Mouse (Mus musculus) neural tube, embryonic 12.5 days (tissue): ENCODE results near the gene Clk3. TPM values are rescaled to one million over a fixed set of nuclear protein-coding genes. Genes with fewer than 3 reads are reported as not detected.
"Not testable (repeated sequence)": the region's sequence is repeated elsewhere in the genome, so short reads cannot be mapped to it uniquely, and the experiment has no call there.

ENCODE experiments used
- ATAC-seq: fragments of 200-750 bp; cut with Nextera tagmentation; 2 replicates; pipeline ENCODE4 v1.8.0; 2017; ENCODE audit warnings: low read depth, mild to moderate bottlenecking, moderate TSS enrichment, moderate library complexity; ENCODE audit not compliant: low FRiP score
- H3K27ac ChIP-seq: fragments of 300-500 bp; sonication (generic); 2 replicates; pipeline ENCODE4 v1.5.1; 2016
- H3K27me3 ChIP-seq: fragments of 300-500 bp; sonication (generic); replicated peaks from 2 replicates; pipeline ENCODE4 v1.6.1; 2016; ENCODE audit warnings: mild to moderate bottlenecking
- H3K36me3 ChIP-seq: fragments of 300-500 bp; sonication (generic); 2 replicates; pipeline ENCODE4 v1.6.1; 2016; ENCODE audit warnings: mild to moderate bottlenecking
- H3K4me1 ChIP-seq: fragments of 300-500 bp; sonication (generic); 2 replicates; pipeline ENCODE4 v1.6.1; 2016
- H3K4me2 ChIP-seq: fragments of 300-500 bp; sonication (generic); replicated peaks from 2 replicates; pipeline ENCODE4 v1.6.1; 2016; ENCODE audit warnings: mild to moderate bottlenecking
- H3K4me3 ChIP-seq: fragments of 300-500 bp; sonication (generic); 2 replicates; pipeline ENCODE4 v1.5.1; 2016
- H3K9ac ChIP-seq: fragments of 300-500 bp; sonication (generic); 2 replicates; pipeline ENCODE4 v1.6.1; 2016; ENCODE audit warnings: mild to moderate bottlenecking
- H3K9me3 ChIP-seq: fragments of 300-500 bp; sonication (generic); 2 replicates; pipeline ENCODE4 v1.6.1; 2016; ENCODE audit warnings: mild to moderate bottlenecking
- WGBS: fragments of 180-500 bp; shearing (Covaris S2); methylation state at CpG from one replicate; pipeline ENCODE4 v1.1.7; 2016; 5-methylcytosine and 5-hydroxymethylcytosine counted together
- polyA plus RNA-seq: library from polyadenylated mRNA; unstranded; fragments of >200 nt; fragmentation: Nextera tagmentation; extraction: Ambion mirVana; gene quantifications from 2 replicates; pipeline ENCODE4 v1.2.1, GENCODE M21; 2016

The Clk3 gene
- polyA plus RNA-seq, 1 experiment from 2014 or later, result 84.9 TPM

GRCm38 (mm10) chr9:57710214-57710613 is 55.4 kb downstream of the Clk3 start:
- not testable (repeated sequence) for H3K27me3 ChIP-seq, H3K4me3 ChIP-seq, H3K4me1 ChIP-seq, H3K9me3 ChIP-seq, H3K27ac ChIP-seq, H3K4me2 ChIP-seq, ATAC-seq, H3K9ac ChIP-seq
- H3K36me3 ChIP-seq, result peaks cover 16% of the 10 kb centered on the region
- 92% methylated on average over 5 of the region's 5 CpGs for WGBS

DNA sequence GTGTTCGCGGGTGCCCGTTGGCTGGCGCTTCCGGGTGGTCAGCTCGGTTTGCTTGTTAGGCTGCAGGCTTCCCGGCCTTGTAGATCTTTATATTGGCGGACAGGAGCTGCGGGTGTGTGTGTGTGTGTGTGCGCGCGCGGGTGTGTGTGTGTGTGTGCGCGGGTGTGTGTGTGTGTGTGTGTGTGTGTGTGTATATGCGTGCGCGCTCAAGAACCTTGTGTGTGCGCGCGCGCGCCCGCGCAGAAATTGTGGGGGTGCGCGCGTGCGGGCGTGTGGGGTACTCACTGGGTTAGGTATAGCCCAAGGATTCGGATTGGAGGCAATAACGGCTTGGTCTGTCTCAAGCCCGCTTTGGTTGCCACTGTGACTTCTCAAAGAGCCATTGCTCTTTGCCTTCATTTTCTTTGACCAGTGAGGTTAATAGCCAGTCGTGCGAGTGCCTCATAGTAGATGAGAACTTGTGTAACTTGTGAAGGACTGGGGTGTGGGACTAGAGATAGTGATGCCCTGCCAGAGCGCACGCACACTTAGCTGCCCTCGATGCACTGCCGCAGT is 56.9 kb downstream of the Clk3 start:
- H3K4me3 ChIP-seq, result peak overlapping the region; percentile 89
- H3K9me3 ChIP-seq, result peaks cover 6% of the 10 kb centered on the region; the same call in 1 of the 2 replicates
- H3K27me3 ChIP-seq, result no peaks in the 10 kb centered on the region
- H3K4me2 ChIP-seq, result peak overlapping the region; percentile 75
- peak; percentile 71 for ATAC-seq
- peaks cover 6% of the 10 kb centered on the region; the same call in 1 of the 2 replicates for H3K36me3 ChIP-seq
- H3K9ac ChIP-seq, result peak overlapping the region; percentile 86
- H3K4me1 ChIP-seq, result peaks cover 8% of the 10 kb centered on the region; the same call in 1 of the 2 replicates
- 5% methylated on average over 39 of the region's 39 CpGs for WGBS
- H3K27ac ChIP-seq, result peak overlapping the region; percentile 60; the same call in 1 of the 2 replicates

DNA sequence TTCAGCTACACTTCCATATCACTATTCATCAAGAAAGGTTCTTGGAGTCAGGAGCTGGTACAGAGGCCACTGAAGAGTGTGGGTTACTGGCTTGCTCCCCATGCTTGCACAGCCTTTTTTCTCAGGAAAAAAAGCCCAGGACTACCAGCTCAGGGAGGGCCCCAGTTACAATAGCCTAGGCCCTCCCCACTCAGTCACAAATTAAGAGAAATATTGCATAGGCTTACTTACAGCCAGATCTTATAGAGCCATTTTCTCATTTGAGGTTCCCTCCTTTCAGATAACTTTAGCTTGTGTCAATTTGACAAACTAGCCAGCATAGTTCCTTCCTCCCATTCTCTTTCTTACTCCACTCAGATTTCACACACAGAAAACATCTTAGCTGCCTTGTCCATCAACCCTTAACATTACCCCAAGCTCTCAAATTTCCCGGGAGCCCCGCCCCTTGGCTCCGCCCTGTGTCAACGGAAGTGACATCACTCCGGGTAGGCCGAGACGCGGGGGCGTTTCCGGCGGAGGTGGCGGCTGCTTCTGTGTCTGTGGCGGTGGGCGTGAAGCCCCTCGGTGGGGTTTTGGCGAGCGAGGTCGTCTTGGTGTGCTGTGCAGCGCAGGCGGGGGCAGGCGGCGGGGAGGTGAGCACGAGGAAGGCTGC is 57.5 kb downstream of the Clk3 start, which contains the start of gene Edc3:
Gene Edc3 (plus strand): TSS at position 473 of the 652 bp plus-strand sequence.
- H3K36me3 ChIP-seq, result peaks cover 1% of the 10 kb centered on the region; the same call in 1 of the 2 replicates
- H3K27me3 ChIP-seq, result no peaks in the 10 kb centered on the region
- peak within 1 kb of the TSS; percentile 60; the same call in 1 of the 2 replicates for H3K27ac ChIP-seq
- peak; percentile 93 for ATAC-seq
- H3K9ac ChIP-seq, result peak within 1 kb of the TSS; percentile 86
- peaks cover 8% of the 10 kb centered on the region; the same call in 1 of the 2 replicates for H3K4me1 ChIP-seq
- WGBS, result under 1% methylated on average over 23 of the region's 23 CpGs
- H3K4me3 ChIP-seq, result peak within 1 kb of the TSS; percentile 89
- H3K9me3 ChIP-seq, result peaks cover 6% of the 10 kb centered on the region; the same call in 1 of the 2 replicates
- H3K4me2 ChIP-seq, result peak within 1 kb of the TSS; percentile 75

DNA sequence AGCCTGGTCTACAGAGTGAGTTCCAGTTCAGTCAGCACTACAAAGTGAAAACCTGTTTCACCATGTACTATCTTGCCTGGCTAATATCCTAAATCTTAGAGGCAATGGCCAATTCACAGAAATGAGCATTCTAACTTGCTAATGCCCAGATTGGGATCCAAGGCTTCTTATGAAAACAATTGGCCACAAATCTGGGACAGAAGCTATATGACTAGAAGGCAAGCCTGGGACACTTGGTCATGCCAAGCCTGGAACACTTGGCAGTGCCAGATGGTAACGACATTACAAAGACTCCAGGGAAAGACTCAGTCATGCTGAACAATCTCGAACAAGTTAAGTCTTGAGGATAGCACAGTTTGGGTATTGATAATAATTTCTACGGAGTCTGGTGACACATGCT is 59.2 kb downstream of the Clk3 start:
- no peak for ATAC-seq
- Histone ChIP-seq H3K36me3 (no peaks in the 10 kb centered on the region), H3K27ac (no peak overlapping the region), H3K9me3 (peaks cover 6% of the 10 kb centered on the region; the same call in 1 of the 2 replicates), H3K9ac (no peak overlapping the region), H3K4me2 (no peak overlapping the region), H3K4me3 (no peak overlapping the region), H3K27me3 (no peaks in the 10 kb centered on the region), H3K4me1 (peaks cover 8% of the 10 kb centered on the region; the same call in 1 of the 2 replicates)
- WGBS, result 91% methylated on average over 3 of the region's 3 CpGs

Other genes with a start within 250 kb of the Clk3 start
- 770 and 826 TPM in 2 replicates for gene Cox5a, start 244.6 kb downstream of the Clk3 start, polyA plus RNA-seq
- gene Fam219b, start 228.3 kb downstream of the Clk3 start, polyA plus RNA-seq, result 19.6 and 20.2 TPM in 2 replicates
- gene Mpi, start 213.1 kb downstream of the Clk3 start, polyA plus RNA-seq, result 68.0 and 68.2 TPM in 2 replicates
- 56.2 and 62.3 TPM in 2 replicates for gene Scamp2, start 204.9 kb downstream of the Clk3 start, polyA plus RNA-seq
- gene Ulk3, start 176.4 kb downstream of the Clk3 start, polyA plus RNA-seq, result 20.7 and 22.9 TPM in 2 replicates
- gene Cplx3, start 159.6 kb downstream of the Clk3 start, polyA plus RNA-seq, result not detected in 2 replicates
- gene Lman1l, start 145.1 kb downstream of the Clk3 start, polyA plus RNA-seq, result not detected in 2 replicates
- 40.3 and 41.7 TPM in 2 replicates for gene Csk, start 112.2 kb downstream of the Clk3 start, polyA plus RNA-seq
- not detected in 2 replicates for gene Cyp1a2, start 82.2 kb downstream of the Clk3 start, polyA plus RNA-seq
- not detected in 2 replicates for gene Cyp1a1, start 77.9 kb downstream of the Clk3 start, polyA plus RNA-seq
- 38.4 and 41.0 TPM in 2 replicates for gene Edc3, start 57.3 kb downstream of the Clk3 start, polyA plus RNA-seq
- 19.5 and 21.0 TPM in 2 replicates for gene Arid3b, start 70.9 kb upstream of the Clk3 start, polyA plus RNA-seq
- 148 and 153 TPM in 2 replicates for gene Ubl7, start 145.1 kb upstream of the Clk3 start, polyA plus RNA-seq
- gene Sema7a, start 174.3 kb upstream of the Clk3 start, polyA plus RNA-seq, result 0.85 and 1.3 TPM in 2 replicates
- gene Cyp11a1, start 240.6 kb upstream of the Clk3 start, polyA plus RNA-seq, result 0.17 TPM in 1 of 2 replicates, not detected in the other